Mouse (Mus musculus): Measurements from ENCODE around the gene Erg.

GRCm38 (mm10) chr16:95623056-95623455 lies 36.7 kb upstream of the Erg start:
- no peak for TF ChIP-seq CTCF (IDR thresholded peaks at IDR 0.05; ENCODE audit: borderline replicate concordance, insufficient read depth, low read depth, low read length)
- TF ChIP-seq POLR2A (IDR thresholded peaks at IDR 0.05; ENCODE audit: borderline replicate concordance, insufficient read depth, low read length) = no peak
